Mouse (Mus musculus) lung, adult 18-20 months (tissue): ENCODE data around the gene Ssbp4.

Source experiments
- DNase-seq, 2 experiments: peaks; one replicate each; pipeline ENCODE4 v3.0.0; 2022; ENCODE audit warnings: mixed read lengths in 2 of 2

Gene Ssbp4

GRCm38 (mm10) chr8:70585258-70585652 lies 23.4 kb downstream of the Ssbp4 start:
- DNase-seq = peak in 1 of 2 experiments; percentile 64

- DNase-seq = no peak
Observed at GRCm38 (mm10) chr8:70584606-70585257, 23.9 kb downstream of the Ssbp4 start.

DNA sequence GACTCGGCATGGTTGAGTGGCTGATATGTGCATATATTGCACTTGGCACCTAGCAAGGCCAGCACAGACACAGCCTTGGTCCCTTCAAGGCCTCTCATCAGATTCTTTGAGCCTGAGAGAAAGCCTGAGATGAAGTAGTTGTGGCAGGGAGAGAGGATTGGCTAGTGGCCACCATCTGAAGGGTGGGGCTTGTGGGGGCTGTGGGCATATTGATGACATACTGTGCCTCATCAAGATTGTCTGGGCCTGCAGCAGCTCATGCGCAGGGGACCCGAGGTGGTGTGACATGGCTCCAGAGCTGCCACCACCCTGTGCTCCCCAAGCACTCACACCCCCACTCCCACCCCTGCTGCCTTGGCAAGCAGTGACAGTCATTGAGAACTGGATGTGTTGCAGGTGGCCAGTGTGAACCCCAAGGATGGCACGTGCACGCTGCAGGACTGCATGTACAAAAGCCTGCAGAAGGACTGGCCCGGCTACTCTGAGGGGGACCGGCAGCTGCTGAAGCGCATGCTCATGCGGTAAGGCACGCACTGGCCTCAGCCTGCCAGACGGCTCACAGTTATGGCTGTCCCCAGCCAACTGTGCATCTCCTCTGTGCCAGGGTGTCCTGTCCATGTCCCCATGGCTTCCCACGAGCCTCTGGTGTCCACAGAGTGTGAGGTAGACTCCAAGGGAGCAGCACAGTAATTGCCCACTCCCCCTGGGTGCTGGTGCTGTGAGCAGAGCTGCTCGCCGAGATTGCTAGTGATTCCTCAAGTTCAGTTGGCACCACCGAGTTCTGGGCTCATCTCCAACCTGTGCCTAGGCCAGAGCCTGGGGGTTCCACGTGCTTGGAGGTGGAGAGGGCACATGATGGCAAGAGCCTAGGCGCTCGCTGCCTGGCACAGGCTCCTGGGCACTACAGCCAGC lies 24.9 kb downstream of the Ssbp4 start:
- DNase-seq = peak in 1 of 2 experiments; percentile 38

- no peak for DNase-seq
Observed at GRCm38 (mm10) chr8:70577207-70577606, 31.5 kb downstream of the Ssbp4 start.

- DNase-seq = peak; percentile 51 to 71
Observed at GRCm38 (mm10) chr8:70574915-70575314, 33.8 kb downstream of the Ssbp4 start.

- DNase-seq = no peak
Observed at GRCm38 (mm10) chr8:70574302-70574701, 34.4 kb downstream of the Ssbp4 start.

DNA sequence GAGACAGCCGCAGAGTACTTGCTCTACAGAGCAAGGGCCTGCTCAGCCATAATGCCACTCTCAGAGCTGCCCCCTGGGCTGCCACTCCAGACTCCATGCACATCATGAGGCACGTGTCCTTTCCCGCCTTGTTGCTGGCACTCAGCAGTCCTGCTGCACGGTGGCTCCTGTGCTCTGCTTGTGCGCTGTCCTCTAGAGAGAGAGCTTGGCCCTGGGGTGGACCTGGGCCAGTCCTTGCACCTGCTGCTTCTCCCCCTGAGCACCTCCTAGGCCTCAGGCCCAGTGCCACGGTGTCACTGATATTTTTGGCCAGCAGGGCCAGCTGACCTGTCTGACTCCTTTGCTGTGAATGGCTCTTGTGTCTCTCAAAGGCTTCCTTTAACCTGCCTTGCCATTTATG lies 37.7 kb downstream of the Ssbp4 start:
- DNase-seq = peak; percentile 53 to 56

DNA sequence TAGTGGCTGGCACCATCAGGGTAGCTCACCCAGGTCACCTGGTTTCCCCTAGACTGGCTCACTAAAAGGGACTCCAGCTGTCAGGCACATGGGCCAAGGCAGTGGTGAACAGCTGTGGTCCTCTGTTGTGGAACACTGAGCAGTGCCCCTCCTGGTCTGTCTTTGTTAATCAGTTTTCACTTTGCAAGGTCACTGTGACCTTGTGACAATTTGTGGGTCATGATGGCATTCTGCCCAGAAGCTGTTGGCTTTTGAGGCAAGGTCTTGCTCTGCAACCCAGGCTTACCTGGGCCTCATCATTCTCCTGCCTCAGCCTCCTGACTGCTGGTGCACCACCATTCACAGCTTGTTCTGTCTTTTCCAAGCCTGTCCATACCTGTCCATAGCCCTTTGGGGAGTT lies 38.3 kb downstream of the Ssbp4 start:
- DNase-seq = no peak

GRCm38 (mm10) chr8:70565561-70565960 lies 43.1 kb downstream of the Ssbp4 start:
- DNase-seq = peak; percentile 34 to 56

DNA sequence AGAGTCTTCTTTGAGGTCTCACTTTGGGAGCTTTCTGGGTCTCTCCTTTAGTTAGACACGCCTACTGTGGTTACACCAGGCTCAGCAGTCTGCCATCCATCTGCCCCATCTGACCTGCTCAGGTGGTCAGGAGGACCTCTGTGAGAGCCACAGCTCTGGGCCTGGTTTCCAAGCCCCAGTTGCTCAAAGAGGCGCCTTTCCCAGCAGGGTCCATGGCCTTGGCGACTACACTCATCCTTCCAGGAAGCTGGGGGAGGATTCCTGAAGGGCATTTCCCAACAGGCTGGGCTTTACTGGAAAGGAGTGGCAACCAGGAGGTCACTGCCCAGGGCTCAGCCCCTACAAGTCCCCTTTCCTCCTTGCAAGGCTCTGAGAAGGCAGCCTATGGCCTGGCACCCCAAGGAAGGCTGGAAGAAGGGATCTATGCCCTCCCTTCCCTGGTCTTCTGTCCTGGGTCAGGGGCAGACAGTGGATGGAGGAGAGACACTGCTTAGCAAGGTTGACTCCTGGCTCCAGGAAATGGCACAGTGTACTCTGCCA lies 43.9 kb downstream of the Ssbp4 start:
- peak; percentile 48 to 67 for DNase-seq

- DNase-seq = no peak
Observed at GRCm38 (mm10) chr8:70563763-70564387, 44.8 kb downstream of the Ssbp4 start.

DNA sequence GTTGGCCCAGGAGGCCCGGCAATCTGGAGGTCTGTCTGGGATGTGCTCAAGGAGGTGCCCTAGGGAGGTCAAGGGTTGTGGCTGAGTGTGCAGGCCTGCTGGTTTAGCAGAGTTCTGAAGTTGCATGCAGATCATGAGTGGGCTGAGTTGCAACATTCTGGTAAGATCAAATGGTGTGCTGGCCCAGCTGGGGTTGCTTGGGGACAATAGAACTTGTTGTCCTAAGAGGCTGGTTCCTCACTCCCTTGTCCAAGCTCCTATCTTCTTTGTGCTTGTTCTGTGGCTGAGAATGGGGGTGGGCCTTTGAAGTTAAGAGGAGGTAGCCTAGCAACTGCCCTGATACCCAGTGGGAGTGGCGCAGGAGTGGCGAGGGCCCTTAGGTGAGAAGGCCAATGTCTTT lies 45.9 kb downstream of the Ssbp4 start:
- peak; percentile 86 to 91 for DNase-seq

GRCm38 (mm10) chr8:70561809-70562535 lies 46.7 kb downstream of the Ssbp4 start:
- DNase-seq = peak; percentile 77 to 87

DNA sequence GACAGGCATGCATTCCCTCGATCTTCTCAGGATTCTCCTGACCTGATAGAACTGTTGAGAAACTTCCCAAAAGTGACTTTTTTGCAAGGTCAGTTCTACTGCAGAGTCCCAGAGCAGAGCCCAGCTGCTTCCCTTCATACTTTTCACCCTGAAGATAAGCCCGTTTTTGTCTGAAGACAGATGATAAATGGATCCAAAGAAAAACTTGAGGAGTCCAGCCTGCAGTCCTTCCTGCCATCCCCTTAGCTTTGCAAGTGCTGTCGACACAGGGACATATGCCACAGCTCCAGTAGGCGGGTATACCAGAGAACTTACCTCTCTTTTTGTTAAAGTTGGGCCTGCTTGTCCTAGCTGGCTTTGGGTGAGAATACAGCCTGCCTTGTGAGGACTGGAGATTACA lies 47.3 kb downstream of the Ssbp4 start:
- no peak for DNase-seq

- DNase-seq = no peak
Observed at GRCm38 (mm10) chr8:70560564-70560963, 48.1 kb downstream of the Ssbp4 start.

DNA sequence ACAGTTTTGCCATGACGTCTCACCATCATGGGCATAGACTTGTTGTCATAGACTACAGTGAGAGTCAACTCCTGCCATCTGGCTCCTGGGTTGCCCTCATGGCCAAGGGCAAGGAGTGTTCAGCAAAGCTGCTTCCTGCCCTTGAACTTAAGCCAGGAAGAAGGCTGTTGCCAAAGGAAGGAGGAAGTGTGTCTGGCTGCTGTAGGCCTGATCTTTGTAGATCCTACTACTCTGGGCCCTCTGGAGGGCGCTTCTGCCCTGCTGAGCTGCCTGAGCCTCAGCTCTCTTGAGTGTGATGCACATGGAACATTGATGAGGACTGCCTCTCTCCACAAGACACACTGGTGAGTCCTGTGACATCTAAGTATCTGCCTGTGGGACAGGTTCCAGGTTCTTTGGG lies 48.6 kb downstream of the Ssbp4 start:
- peak; percentile 75 to 83 for DNase-seq

- DNase-seq = no peak
Observed at GRCm38 (mm10) chr8:70558983-70559382, 49.7 kb downstream of the Ssbp4 start.

- peak in 1 of 2 experiments; percentile 55 for DNase-seq
Observed at GRCm38 (mm10) chr8:70558334-70558733, 50.3 kb downstream of the Ssbp4 start.

DNA sequence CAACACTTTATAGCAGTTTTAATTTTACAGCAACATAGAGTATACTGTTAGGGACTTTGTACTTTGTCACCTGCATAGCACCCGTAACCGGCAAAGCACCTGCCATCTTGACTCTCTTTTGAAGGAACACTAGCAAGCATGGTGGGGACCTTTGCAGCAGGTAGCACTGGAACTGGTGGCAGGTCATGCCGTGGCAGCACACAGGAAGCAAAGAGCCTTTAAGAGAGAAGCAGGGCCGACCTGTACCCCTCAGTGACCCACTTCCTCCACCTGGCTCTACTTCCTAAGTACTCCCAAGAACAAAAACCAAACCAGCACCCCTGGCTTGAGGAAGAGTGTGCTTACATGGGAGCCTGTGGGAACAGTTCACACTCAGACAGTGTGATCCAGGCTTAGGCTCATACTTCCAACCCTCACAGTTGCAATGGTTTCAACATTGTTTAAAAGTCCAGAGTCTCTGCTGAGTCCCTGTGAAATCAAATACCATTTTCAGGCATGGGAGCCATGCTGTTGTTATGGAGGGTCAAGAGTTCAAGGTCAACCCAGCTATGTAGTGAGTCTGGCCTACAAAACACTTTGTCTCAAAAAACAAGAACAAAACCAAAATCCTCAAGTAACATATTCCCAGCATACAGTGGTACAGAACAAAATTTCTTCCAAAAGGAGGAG lies 53.5 kb downstream of the Ssbp4 start:
- DNase-seq = no peak

- DNase-seq = peak; percentile 49 to 60
Observed at GRCm38 (mm10) chr8:70553740-70554139, 54.9 kb downstream of the Ssbp4 start.

- peak; percentile 24 to 60 for DNase-seq
Observed at GRCm38 (mm10) chr8:70552836-70553235, 55.8 kb downstream of the Ssbp4 start.
